Mouse (Mus musculus): ENCODE data around the gene Zdhhc24. TPM values are rescaled to one million over a fixed set of nuclear protein-coding genes. Genes with fewer than 3 reads are reported as not detected.

The Zdhhc24 gene
- polyA plus RNA-seq, 1 experiment from 2014 or later: 10.9 TPM

- H3K4me1 ChIP-seq (replicated peaks; ENCODE audit: control insufficient read depth, insufficient read depth, low read length): no peaks in the 10 kb centered on the region
- peaks cover 98% of the 10 kb centered on the region for H3K36me3 ChIP-seq (ENCODE audit: control insufficient read depth, insufficient read depth, low read length)
- no peak overlapping the region for H3K9ac ChIP-seq (ENCODE audit: low read length)
- H3K27ac ChIP-seq (ENCODE audit: low read depth): no peak overlapping the region
- H3K27me3 ChIP-seq (replicated peaks; ENCODE audit: control insufficient read depth, insufficient read depth, low read length): no peaks in the 10 kb centered on the region
- ATAC-seq (replicated peaks; ENCODE audit: low FRiP score, low TSS enrichment, low read depth) (no peak), DNase-seq (ENCODE audit: low spot score) (no peak)
- H3K4me3 ChIP-seq (ENCODE audit: low read depth, low read length): no peak overlapping the region
- WGBS: 90% methylated on average over 15 of the region's 15 CpGs
- no peaks in the 10 kb centered on the region for H3K9me3 ChIP-seq (ENCODE audit: control insufficient read depth, low read length)
- no peak overlapping the region for H3K4me2 ChIP-seq (ENCODE audit: low read length)
Observed at GRCm38 (mm10) chr19:4915924-4916603, 37.6 kb downstream of the Zdhhc24 start.

- 83% methylated on average over 10 of the region's 10 CpGs for WGBS
- DNase-seq (ENCODE audit: low spot score) (no peak), ATAC-seq (replicated peaks; ENCODE audit: low FRiP score, low TSS enrichment, low read depth) (no peak)
- Histone ChIP-seq H3K27ac (ENCODE audit: low read depth) (no peak overlapping the region), H3K27me3 (replicated peaks; ENCODE audit: control insufficient read depth, insufficient read depth, low read length) (no peaks in the 10 kb centered on the region), H3K9me3 (ENCODE audit: control insufficient read depth, low read length) (no peaks in the 10 kb centered on the region), H3K4me1 (replicated peaks; ENCODE audit: control insufficient read depth, insufficient read depth, low read length) (no peaks in the 10 kb centered on the region), H3K4me2 (ENCODE audit: low read length) (no peak overlapping the region), H3K4me3 (ENCODE audit: low read depth, low read length) (no peak overlapping the region), H3K36me3 (ENCODE audit: control insufficient read depth, insufficient read depth, low read length) (peaks cover 98% of the 10 kb centered on the region), H3K9ac (ENCODE audit: low read length) (no peak overlapping the region)
Observed at GRCm38 (mm10) chr19:4916827-4917226, 38.4 kb downstream of the Zdhhc24 start.

- 77% methylated on average over 6 of the region's 6 CpGs for WGBS
- Histone ChIP-seq H3K4me2 (ENCODE audit: low read length) (no peak overlapping the region), H3K27me3 (replicated peaks; ENCODE audit: control insufficient read depth, insufficient read depth, low read length) (no peaks in the 10 kb centered on the region), H3K27ac (ENCODE audit: low read depth) (no peak overlapping the region), H3K9me3 (ENCODE audit: control insufficient read depth, low read length) (no peaks in the 10 kb centered on the region), H3K4me3 (ENCODE audit: low read depth, low read length) (no peak overlapping the region), H3K4me1 (replicated peaks; ENCODE audit: control insufficient read depth, insufficient read depth, low read length) (no peaks in the 10 kb centered on the region), H3K36me3 (ENCODE audit: control insufficient read depth, insufficient read depth, low read length) (peaks cover 98% of the 10 kb centered on the region), H3K9ac (ENCODE audit: low read length) (no peak overlapping the region)
- no peak for ATAC-seq (replicated peaks; ENCODE audit: low FRiP score, low TSS enrichment, low read depth)
- no peak for DNase-seq (ENCODE audit: low spot score)
Observed at GRCm38 (mm10) chr19:4919652-4920051, 41.2 kb downstream of the Zdhhc24 start.

- no peaks in the 10 kb centered on the region for H3K27me3 ChIP-seq (replicated peaks; ENCODE audit: control insufficient read depth, insufficient read depth, low read length)
- no peaks in the 10 kb centered on the region for H3K9me3 ChIP-seq (ENCODE audit: control insufficient read depth, low read length)
- DNase-seq (ENCODE audit: low spot score) (no peak), ATAC-seq (replicated peaks; ENCODE audit: low FRiP score, low TSS enrichment, low read depth) (no peak)
- H3K4me1 ChIP-seq (replicated peaks; ENCODE audit: control insufficient read depth, insufficient read depth, low read length): peaks cover 12% of the 10 kb centered on the region
- no peak overlapping the region for H3K4me2 ChIP-seq (ENCODE audit: low read length)
- H3K9ac ChIP-seq (ENCODE audit: low read length): no peak overlapping the region
- H3K27ac ChIP-seq (ENCODE audit: low read depth): no peak overlapping the region
- H3K4me3 ChIP-seq (ENCODE audit: low read depth, low read length): no peak overlapping the region
- H3K36me3 ChIP-seq (ENCODE audit: control insufficient read depth, insufficient read depth, low read length): peaks cover 58% of the 10 kb centered on the region
- 96% methylated on average over 11 of the region's 11 CpGs for WGBS
Observed at GRCm38 (mm10) chr19:4925121-4925860, 46.8 kb downstream of the Zdhhc24 start.

- H3K4me2 ChIP-seq (ENCODE audit: low read length): peak within 1 kb of the TSS; percentile 79
- H3K36me3 ChIP-seq (ENCODE audit: control insufficient read depth, insufficient read depth, low read length): peaks cover 34% of the 10 kb centered on the region
- ATAC-seq (replicated peaks; ENCODE audit: low FRiP score, low TSS enrichment, low read depth) (peak; percentile 98), DNase-seq (ENCODE audit: low spot score) (peak; percentile 99)
- under 1% methylated on average over 32 of the region's 32 CpGs for WGBS
- H3K4me3 ChIP-seq (ENCODE audit: low read depth, low read length): peak within 1 kb of the TSS; percentile 85
- no peaks in the 10 kb centered on the region for H3K9me3 ChIP-seq (ENCODE audit: control insufficient read depth, low read length)
- H3K4me1 ChIP-seq (replicated peaks; ENCODE audit: control insufficient read depth, insufficient read depth, low read length): peaks cover 12% of the 10 kb centered on the region
- peak within 1 kb of the TSS; percentile 72 for H3K9ac ChIP-seq (ENCODE audit: low read length)
- peak within 1 kb of the TSS; percentile 80 for H3K27ac ChIP-seq (ENCODE audit: low read depth)
- H3K27me3 ChIP-seq (replicated peaks; ENCODE audit: control insufficient read depth, insufficient read depth, low read length): no peaks in the 10 kb centered on the region
Observed at GRCm38 (mm10) chr19:4927904-4928531, 49.5 kb downstream of the Zdhhc24 start, which contains the start of gene Dpp3. Gene Dpp3 (minus strand): TSS chr19:4928287.

- peak overlapping the region; percentile 72 for H3K9ac ChIP-seq (ENCODE audit: low read length)
- H3K4me1 ChIP-seq (replicated peaks; ENCODE audit: control insufficient read depth, insufficient read depth, low read length): peaks cover 12% of the 10 kb centered on the region
- DNase-seq (ENCODE audit: low spot score) (peak; percentile 59), ATAC-seq (replicated peaks; ENCODE audit: low FRiP score, low TSS enrichment, low read depth) (no peak; the same call in 1 of the 2 replicates)
- H3K9me3 ChIP-seq (ENCODE audit: control insufficient read depth, low read length): no peaks in the 10 kb centered on the region
- peak overlapping the region; percentile 80 for H3K27ac ChIP-seq (ENCODE audit: low read depth)
- H3K4me2 ChIP-seq (ENCODE audit: low read length): peak overlapping the region; percentile 79
- 57% methylated on average over 5 of the region's 5 CpGs for WGBS
- no peaks in the 10 kb centered on the region for H3K27me3 ChIP-seq (replicated peaks; ENCODE audit: control insufficient read depth, insufficient read depth, low read length)
- H3K36me3 ChIP-seq (ENCODE audit: control insufficient read depth, insufficient read depth, low read length): peaks cover 26% of the 10 kb centered on the region
- peak overlapping the region; percentile 85 for H3K4me3 ChIP-seq (ENCODE audit: low read depth, low read length)
Observed at GRCm38 (mm10) chr19:4928781-4929180, 50.3 kb downstream of the Zdhhc24 start.

Other genes with a start within 250 kb of the Zdhhc24 start
- 3.2 and 3.8 TPM in 2 replicates for gene Gm960, start 180.0 kb upstream of the Zdhhc24 start, polyA plus RNA-seq (2014; fragmentation: Nextera tagmentation; extraction: Ambion mirVana)
- 2.1 and 2.4 TPM in 2 replicates for gene Sptbn2, start 167.5 kb upstream of the Zdhhc24 start, polyA plus RNA-seq (2014; fragmentation: Nextera tagmentation; extraction: Ambion mirVana)
- 55.0 and 62.4 TPM in 2 replicates for gene Rbm4b, start 122.2 kb upstream of the Zdhhc24 start, polyA plus RNA-seq (2014; fragmentation: Nextera tagmentation; extraction: Ambion mirVana)
- 59.8 and 69.8 TPM in 2 replicates for gene Rbm4, start 84.8 kb upstream of the Zdhhc24 start, polyA plus RNA-seq (2014; fragmentation: Nextera tagmentation; extraction: Ambion mirVana)
- 25.7 and 29.0 TPM in 2 replicates for gene Gm21992, start 67.1 kb upstream of the Zdhhc24 start, polyA plus RNA-seq (2014; fragmentation: Nextera tagmentation; extraction: Ambion mirVana)
- 77.1 and 82.3 TPM in 2 replicates for gene Rbm14, start 67.0 kb upstream of the Zdhhc24 start, polyA plus RNA-seq (2014; fragmentation: Nextera tagmentation; extraction: Ambion mirVana)
- gene Ccs, start 39.3 kb upstream of the Zdhhc24 start, polyA plus RNA-seq (2014; fragmentation: Nextera tagmentation; extraction: Ambion mirVana): 48.8 and 49.3 TPM in 2 replicates
- gene Ccdc87, start 39.3 kb upstream of the Zdhhc24 start, polyA plus RNA-seq (2014; fragmentation: Nextera tagmentation; extraction: Ambion mirVana): 0.17 TPM in 1 of 2 replicates, not detected in the other
- 24.0 and 24.9 TPM in 2 replicates for gene Ctsf, start 23.5 kb upstream of the Zdhhc24 start, polyA plus RNA-seq (2014; fragmentation: Nextera tagmentation; extraction: Ambion mirVana)
- 0.87 and 1.4 TPM in 2 replicates for gene Actn3, start 759 bp upstream of the Zdhhc24 start, polyA plus RNA-seq (2014; fragmentation: Nextera tagmentation; extraction: Ambion mirVana)
- 3.2 and 5.2 TPM in 2 replicates for gene Bbs1, start 28.0 kb downstream of the Zdhhc24 start, polyA plus RNA-seq (2014; fragmentation: Nextera tagmentation; extraction: Ambion mirVana)
- gene Dpp3, start 49.6 kb downstream of the Zdhhc24 start, polyA plus RNA-seq (2014; fragmentation: Nextera tagmentation; extraction: Ambion mirVana): 109 and 116 TPM in 2 replicates
- 2.2 and 2.5 TPM in 2 replicates for gene Peli3, start 64.5 kb downstream of the Zdhhc24 start, polyA plus RNA-seq (2014; fragmentation: Nextera tagmentation; extraction: Ambion mirVana)
- 119 and 127 TPM in 2 replicates for gene Mrpl11, start 83.5 kb downstream of the Zdhhc24 start, polyA plus RNA-seq (2014; fragmentation: Nextera tagmentation; extraction: Ambion mirVana)
- 0.31 and 0.42 TPM in 2 replicates for gene Npas4, start 111.6 kb downstream of the Zdhhc24 start, polyA plus RNA-seq (2014; fragmentation: Nextera tagmentation; extraction: Ambion mirVana)
- gene Slc29a2, start 145.2 kb downstream of the Zdhhc24 start, polyA plus RNA-seq (2014; fragmentation: Nextera tagmentation; extraction: Ambion mirVana): 6.8 and 7.0 TPM in 2 replicates
- 39.1 and 45.2 TPM in 2 replicates for gene B4gat1, start 160.2 kb downstream of the Zdhhc24 start, polyA plus RNA-seq (2014; fragmentation: Nextera tagmentation; extraction: Ambion mirVana)
- 1.1 and 1.6 TPM in 2 replicates for gene AC124502.3, start 160.2 kb downstream of the Zdhhc24 start, polyA plus RNA-seq (2014; fragmentation: Nextera tagmentation; extraction: Ambion mirVana)
- 49.6 and 50.8 TPM in 2 replicates for gene Brms1, start 162.7 kb downstream of the Zdhhc24 start, polyA plus RNA-seq (2014; fragmentation: Nextera tagmentation; extraction: Ambion mirVana)
- gene Rin1, start 171.8 kb downstream of the Zdhhc24 start, polyA plus RNA-seq (2014; fragmentation: Nextera tagmentation; extraction: Ambion mirVana): 2.6 and 3.8 TPM in 2 replicates
- gene Cd248, start 189.4 kb downstream of the Zdhhc24 start, polyA plus RNA-seq (2014; fragmentation: Nextera tagmentation; extraction: Ambion mirVana): 69.8 and 70.2 TPM in 2 replicates
- 7.1 and 8.2 TPM in 2 replicates for gene Tmem151a, start 206.9 kb downstream of the Zdhhc24 start, polyA plus RNA-seq (2014; fragmentation: Nextera tagmentation; extraction: Ambion mirVana)
- 111 and 114 TPM in 2 replicates for gene Yif1a, start 209.9 kb downstream of the Zdhhc24 start, polyA plus RNA-seq (2014; fragmentation: Nextera tagmentation; extraction: Ambion mirVana)
- 22.3 and 22.9 TPM in 2 replicates for gene Cnih2, start 219.9 kb downstream of the Zdhhc24 start, polyA plus RNA-seq (2014; fragmentation: Nextera tagmentation; extraction: Ambion mirVana)
- gene Rab1b, start 228.4 kb downstream of the Zdhhc24 start, polyA plus RNA-seq (2014; fragmentation: Nextera tagmentation; extraction: Ambion mirVana): 246 and 252 TPM in 2 replicates
- 16.8 and 19.0 TPM in 2 replicates for gene Klc2, start 239.9 kb downstream of the Zdhhc24 start, polyA plus RNA-seq (2014; fragmentation: Nextera tagmentation; extraction: Ambion mirVana)